Mouse (Mus musculus): ENCODE measurements around the gene Tbc1d25.

Gene Tbc1d25

GRCm38 (mm10) chrX:8179646-8180045 lies 3.7 kb upstream of the Tbc1d25 start:
- no peak for DNase-seq (ENCODE audit: low spot score in 2 of 2)

- no peak for DNase-seq (ENCODE audit: low spot score in 2 of 2)
These were observed 2.9 kb upstream of the Tbc1d25 start for GRCm38 (mm10) chrX:8178871-8179270.

- no peak for DNase-seq (ENCODE audit: low spot score in 2 of 2)
These were observed 845 bp downstream of the Tbc1d25 start for GRCm38 (mm10) chrX:8175169-8175503.

GRCm38 (mm10) chrX:8167716-8168647 lies 8.0 kb downstream of the Tbc1d25 start:
- no peak for DNase-seq (ENCODE audit: low spot score in 2 of 2)

- DNase-seq (ENCODE audit: low spot score in 2 of 2), result no peak
These were observed 11.5 kb downstream of the Tbc1d25 start for GRCm38 (mm10) chrX:8164471-8164870.

GRCm38 (mm10) chrX:8163076-8163475 lies 12.9 kb downstream of the Tbc1d25 start:
- DNase-seq (ENCODE audit: low spot score in 2 of 2), result peak in 1 of 2 experiments; percentile 34

GRCm38 (mm10) chrX:8145153-8145991 lies 30.6 kb downstream of the Tbc1d25 start, which contains the start of gene Rbm3:
Gene Rbm3 (minus strand): TSS chrX:8145880.
- peak; percentile 77 to 88 for DNase-seq (ENCODE audit: low spot score in 2 of 2)

- DNase-seq (ENCODE audit: low spot score in 2 of 2), result no peak
These were observed 32.2 kb downstream of the Tbc1d25 start for GRCm38 (mm10) chrX:8143750-8144149.

- no peak for DNase-seq (ENCODE audit: low spot score in 2 of 2)
These were observed 33.0 kb downstream of the Tbc1d25 start for GRCm38 (mm10) chrX:8142948-8143347.

GRCm38 (mm10) chrX:8141058-8141457 lies 34.9 kb downstream of the Tbc1d25 start:
- DNase-seq (ENCODE audit: low spot score in 2 of 2), result no peak

GRCm38 (mm10) chrX:8140446-8140845 lies 35.5 kb downstream of the Tbc1d25 start:
- DNase-seq (ENCODE audit: low spot score in 2 of 2), result no peak

- no peak for DNase-seq (ENCODE audit: low spot score in 2 of 2)
These were observed 36.5 kb downstream of the Tbc1d25 start for GRCm38 (mm10) chrX:8139480-8139879.

- DNase-seq (ENCODE audit: low spot score in 2 of 2), result no peak
These were observed 40.1 kb downstream of the Tbc1d25 start for GRCm38 (mm10) chrX:8135886-8136285.

GRCm38 (mm10) chrX:8132017-8132976 lies 43.7 kb downstream of the Tbc1d25 start, which contains the start of gene Wdr13:
Gene Wdr13 (minus strand): TSS chrX:8132892.
- peak; percentile 89 to 93 for DNase-seq (ENCODE audit: low spot score in 2 of 2)

GRCm38 (mm10) chrX:8131393-8131792 lies 44.6 kb downstream of the Tbc1d25 start:
- no peak for DNase-seq (ENCODE audit: low spot score in 2 of 2)

- DNase-seq (ENCODE audit: low spot score in 2 of 2), result no peak
These were observed 50.7 kb downstream of the Tbc1d25 start for GRCm38 (mm10) chrX:8125235-8125634.

GRCm38 (mm10) chrX:8123821-8124470 lies 52.0 kb downstream of the Tbc1d25 start:
- DNase-seq (ENCODE audit: low spot score in 2 of 2), result no peak

- no peak for DNase-seq (ENCODE audit: low spot score in 2 of 2)
These were observed 58.7 kb downstream of the Tbc1d25 start for GRCm38 (mm10) chrX:8117264-8117663.

GRCm38 (mm10) chrX:8115275-8115674 lies 60.7 kb downstream of the Tbc1d25 start:
- no peak for DNase-seq (ENCODE audit: low spot score in 2 of 2)

GRCm38 (mm10) chrX:8105019-8105418 lies 71.0 kb downstream of the Tbc1d25 start:
- no peak for DNase-seq (ENCODE audit: low spot score in 2 of 2)

All from frontal cortex, postnatal 36 days (tissue).